ENCODE assay signal across 8 mouse cellular contexts in the genomic region with DNA sequence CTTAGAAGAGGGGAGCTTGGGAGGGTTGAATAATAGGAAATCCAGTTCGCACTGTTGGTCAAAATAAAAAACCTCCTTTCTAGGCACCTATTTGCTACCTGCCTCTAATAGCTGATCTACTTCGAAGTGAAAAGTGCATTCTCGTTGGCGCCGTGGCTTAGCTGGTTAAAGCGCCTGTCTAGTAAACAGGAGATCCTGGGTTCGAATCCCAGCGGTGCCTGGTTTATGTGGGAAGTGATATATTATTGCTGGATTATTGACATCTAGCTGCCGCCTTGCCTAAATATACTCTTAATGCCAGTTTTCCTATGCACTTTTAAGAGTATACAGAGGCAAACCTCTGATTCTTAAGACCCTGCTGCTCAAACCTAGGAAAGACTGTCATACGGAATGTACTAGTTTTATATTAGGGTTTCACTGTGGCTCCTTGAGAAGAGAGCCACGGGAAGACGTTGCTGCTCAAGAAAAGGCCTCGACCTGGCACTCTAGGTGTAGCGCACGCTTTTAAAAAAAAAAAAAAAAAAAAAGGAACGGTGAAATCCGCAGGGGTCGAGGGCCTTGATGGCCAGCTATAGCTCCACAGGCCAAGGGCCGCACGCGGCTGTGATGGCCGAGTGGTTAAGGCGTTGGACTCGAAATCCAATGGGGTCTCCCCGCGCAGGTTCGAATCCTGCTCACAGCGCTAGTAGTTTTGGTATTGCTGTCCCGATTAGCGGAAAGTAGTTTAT. TPM values are rescaled to one million over a fixed set of nuclear protein-coding genes. Genes with fewer than 3 reads are reported as not detected.
DNase-seq lines count a peak whose midpoint lies in the region; ATAC-seq lines count a peak whose summit lies in the region.

No protein-coding gene starts in this region.

- H3K4me3 ChIP-seq in embryonic facial prominence, embryonic 15.5 days (replicated peaks), result peak overlapping the region; percentile 50
- H3K4me3 ChIP-seq in heart, embryonic 10.5 days, result peak overlapping the region; percentile 65
- peak overlapping the region; percentile 58 for H3K4me3 ChIP-seq in kidney, embryonic 14.5 days (ENCODE audit: low read length)
- peak overlapping the region; percentile 57 for H3K4me3 ChIP-seq in liver, embryonic 12.5 days

- peak overlapping the region; percentile 26 for H3K9ac ChIP-seq in embryonic facial prominence, embryonic 15.5 days
- H3K9ac ChIP-seq in kidney, embryonic 14.5 days (ENCODE audit: low read depth, low read length), result peak overlapping the region; percentile 38; the same call in 1 of the 2 replicates
- peak overlapping the region; percentile 53 for H3K9ac ChIP-seq in liver, embryonic 12.5 days

- peaks cover 42% of the 10 kb centered on the region for H3K36me3 ChIP-seq in embryonic facial prominence, embryonic 15.5 days
- H3K36me3 ChIP-seq in heart, embryonic 10.5 days, result peaks cover 41% of the 10 kb centered on the region
- H3K36me3 ChIP-seq in kidney, embryonic 14.5 days (ENCODE audit: control insufficient read depth, insufficient read depth, low read length), result peaks cover 34% of the 10 kb centered on the region
- peaks cover 42% of the 10 kb centered on the region for H3K36me3 ChIP-seq in liver, embryonic 12.5 days
- H3K36me3 ChIP-seq in splenic B cell, adult 2 months (ENCODE audit: control insufficient read depth, insufficient read depth, low read length, poor library complexity, severe bottlenecking), result peaks cover 16% of the 10 kb centered on the region

- peaks cover 12% of the 10 kb centered on the region for H3K4me1 ChIP-seq in embryonic facial prominence, embryonic 15.5 days
- peaks cover 26% of the 10 kb centered on the region for H3K4me1 ChIP-seq in heart, embryonic 10.5 days
- no peaks in the 10 kb centered on the region for H3K4me1 ChIP-seq in kidney, embryonic 14.5 days (ENCODE audit: control insufficient read depth, insufficient read depth, low read length)
- peaks cover 32% of the 10 kb centered on the region for H3K4me1 ChIP-seq in liver, embryonic 12.5 days

- DNase-seq in 416B (ENCODE audit: low read depth), result peak; percentile 83
- DNase-seq in adrenal gland, postnatal 36 days, result peak; percentile 93 to 94
- DNase-seq in heart, embryonic 10.5 days (ENCODE audit: low spot score), result peak; percentile 94
- peak; percentile 89 for DNase-seq in naive thymus-derived CD4-positive, alpha-beta T cell, adult 2 months (ENCODE audit: low read depth)
- DNase-seq in splenic B cell, adult 2 months (ENCODE audit: low read depth, low spot score), result peak; percentile 92

- peak; percentile 65; the same call in 1 of the 2 replicates for ATAC-seq in embryonic facial prominence, embryonic 15.5 days (ENCODE audit: insufficient number of reproducible peaks, low FRiP score, low TSS enrichment, low read depth)
- ATAC-seq in kidney, embryonic 14.5 days (ENCODE audit: low FRiP score, low TSS enrichment), result peak; percentile 77
- peak; percentile 78 for ATAC-seq in liver, embryonic 12.5 days

- peak overlapping the region; percentile 63 for H3K27ac ChIP-seq in embryonic facial prominence, embryonic 15.5 days (replicated peaks)
- H3K27ac ChIP-seq in heart, embryonic 10.5 days, result peak overlapping the region; percentile 86
- H3K27ac ChIP-seq in kidney, embryonic 14.5 days (ENCODE audit: low read depth, low read length), result no peak overlapping the region
- H3K27ac ChIP-seq in liver, embryonic 12.5 days, result peak overlapping the region; percentile 67

- no peaks in the 10 kb centered on the region for H3K27me3 ChIP-seq in embryonic facial prominence, embryonic 15.5 days
- peaks cover 18% of the 10 kb centered on the region; the same call in 1 of the 2 replicates for H3K27me3 ChIP-seq in heart, embryonic 10.5 days (ENCODE audit: insufficient read depth, poor library complexity, severe bottlenecking)
- peaks cover 4% of the 10 kb centered on the region; the same call in 1 of the 2 replicates for H3K27me3 ChIP-seq in kidney, embryonic 14.5 days (ENCODE audit: control insufficient read depth, insufficient read depth, low read length)
- H3K27me3 ChIP-seq in liver, embryonic 12.5 days (replicated peaks), result peaks cover 24% of the 10 kb centered on the region
- H3K27me3 ChIP-seq in splenic B cell, adult 2 months (ENCODE audit: control insufficient read depth, insufficient read depth, low read length, poor library complexity, severe bottlenecking), result no peaks in the 10 kb centered on the region

- under 1% methylated on average over 30 of the region's 30 CpGs for WGBS in embryonic facial prominence, embryonic 15.5 days
- under 1% methylated on average over 30 of the region's 30 CpGs for WGBS in heart, embryonic 10.5 days
- under 1% methylated on average over 30 of the region's 30 CpGs for WGBS in kidney, embryonic 14.5 days
- under 1% methylated on average over 30 of the region's 30 CpGs for WGBS in liver, embryonic 12.5 days (ENCODE audit: insufficient replicate concordance)

- no peaks in the 10 kb centered on the region for H3K9me3 ChIP-seq in embryonic facial prominence, embryonic 15.5 days (replicated peaks)
- no peaks in the 10 kb centered on the region for H3K9me3 ChIP-seq in heart, embryonic 10.5 days
- no peaks in the 10 kb centered on the region for H3K9me3 ChIP-seq in kidney, embryonic 14.5 days (ENCODE audit: control insufficient read depth, low read length)
- no peaks in the 10 kb centered on the region for H3K9me3 ChIP-seq in liver, embryonic 12.5 days (replicated peaks)

- H3K4me2 ChIP-seq in embryonic facial prominence, embryonic 15.5 days (replicated peaks), result peak overlapping the region; percentile 57
- H3K4me2 ChIP-seq in kidney, embryonic 14.5 days (replicated peaks; ENCODE audit: low read depth, low read length), result peak overlapping the region; percentile 51
- H3K4me2 ChIP-seq in liver, embryonic 12.5 days, result peak overlapping the region; percentile 70

RNA-seq across cellular contexts. Expression of a gene that starts 9.7 kb away (rescaled TPM):
- total RNA-seq in adrenal gland, postnatal 36 days (2021), result under 1 TPM; 0.17 to 0.26 TPM
- 0.55 and 0.64 TPM in 2 replicates for polyA plus RNA-seq in embryonic facial prominence, embryonic 15.5 days (2015; fragmentation: Nextera tagmentation; extraction: Ambion mirVana)
- 0.60 and 0.63 TPM in 2 replicates for polyA plus RNA-seq in heart, embryonic 10.5 days (2016; fragmentation: Nextera tagmentation; extraction: Ambion mirVana)
- polyA plus RNA-seq in kidney, embryonic 14.5 days (2014; fragmentation: Nextera tagmentation; extraction: Ambion mirVana), result 0.23 and 0.41 TPM in 2 replicates
- polyA plus RNA-seq in liver, embryonic 12.5 days (2016; fragmentation: Nextera tagmentation; extraction: Ambion mirVana), result 0.44 and 0.46 TPM in 2 replicates

RNA-seq across cellular contexts. Expression of a gene that starts 11.9 kb away (rescaled TPM):
- total RNA-seq in adrenal gland, postnatal 36 days (2021), result under 1 TPM; 0.50 to 0.76 TPM
- 0.35 and 0.51 TPM in 2 replicates for polyA plus RNA-seq in embryonic facial prominence, embryonic 15.5 days (2015; fragmentation: Nextera tagmentation; extraction: Ambion mirVana)
- polyA plus RNA-seq in heart, embryonic 10.5 days (2016; fragmentation: Nextera tagmentation; extraction: Ambion mirVana), result 0.16 and 0.17 TPM in 2 replicates
- polyA plus RNA-seq in kidney, embryonic 14.5 days (2014; fragmentation: Nextera tagmentation; extraction: Ambion mirVana), result 0.11 and 0.43 TPM in 2 replicates
- 0.14 TPM in 1 of 2 replicates, not detected in the other for polyA plus RNA-seq in liver, embryonic 12.5 days (2016; fragmentation: Nextera tagmentation; extraction: Ambion mirVana)

RNA-seq across cellular contexts. Expression of a gene that starts 15.2 kb away (rescaled TPM):
- 1 to 10 TPM in 1 of 2 experiments, under 1 TPM in 1; 0.63 to 1.1 TPM for total RNA-seq in adrenal gland, postnatal 36 days (2021)
- polyA plus RNA-seq in embryonic facial prominence, embryonic 15.5 days (2015; fragmentation: Nextera tagmentation; extraction: Ambion mirVana), result 7.6 and 8.9 TPM in 2 replicates
- polyA plus RNA-seq in heart, embryonic 10.5 days (2016; fragmentation: Nextera tagmentation; extraction: Ambion mirVana), result 0.16 and 0.25 TPM in 2 replicates
- polyA plus RNA-seq in kidney, embryonic 14.5 days (2014; fragmentation: Nextera tagmentation; extraction: Ambion mirVana), result 0.54 and 1.1 TPM in 2 replicates
- polyA plus RNA-seq in liver, embryonic 12.5 days (2016; fragmentation: Nextera tagmentation; extraction: Ambion mirVana), result not detected in 2 replicates

RNA-seq across cellular contexts. Expression of a gene that starts 15.5 kb away (rescaled TPM):
- total RNA-seq in adrenal gland, postnatal 36 days (2021), result 100 to 1,000 TPM; 112 to 153 TPM
- polyA plus RNA-seq in embryonic facial prominence, embryonic 15.5 days (2015; fragmentation: Nextera tagmentation; extraction: Ambion mirVana), result 29.6 and 34.4 TPM in 2 replicates
- polyA plus RNA-seq in heart, embryonic 10.5 days (2016; fragmentation: Nextera tagmentation; extraction: Ambion mirVana), result 8.0 and 8.8 TPM in 2 replicates
- polyA plus RNA-seq in kidney, embryonic 14.5 days (2014; fragmentation: Nextera tagmentation; extraction: Ambion mirVana), result 6.1 and 8.9 TPM in 2 replicates
- polyA plus RNA-seq in liver, embryonic 12.5 days (2016; fragmentation: Nextera tagmentation; extraction: Ambion mirVana), result 2.5 and 4.0 TPM in 2 replicates

RNA-seq across cellular contexts. Expression of a gene that starts 22.2 kb away (rescaled TPM):
- total RNA-seq in adrenal gland, postnatal 36 days (2021), result 100 to 1,000 TPM; 116 to 130 TPM
- polyA plus RNA-seq in embryonic facial prominence, embryonic 15.5 days (2015; fragmentation: Nextera tagmentation; extraction: Ambion mirVana), result 111 and 149 TPM in 2 replicates
- polyA plus RNA-seq in heart, embryonic 10.5 days (2016; fragmentation: Nextera tagmentation; extraction: Ambion mirVana), result 85.8 and 93.0 TPM in 2 replicates
- 57.5 and 86.5 TPM in 2 replicates for polyA plus RNA-seq in kidney, embryonic 14.5 days (2014; fragmentation: Nextera tagmentation; extraction: Ambion mirVana)
- polyA plus RNA-seq in liver, embryonic 12.5 days (2016; fragmentation: Nextera tagmentation; extraction: Ambion mirVana), result 26.3 and 27.5 TPM in 2 replicates
